Mouse (Mus musculus) small intestine, adult 2 months (tissue): Measurements from ENCODE around the gene Prss38.
"Not testable (repeated sequence)": the region's sequence is repeated elsewhere in the genome, so short reads cannot be mapped to it uniquely, and the experiment has no call there.

Experiments
- CTCF ChIP-seq: fragments of 200-500 bp; IDR thresholded peaks from 2 replicates; pipeline ENCODE4 v1.5.1; 2012; ENCODE audit warnings: low read depth, mild to moderate bottlenecking, control low read depth, inconsistent platforms, low read length, moderate library complexity, mixed read lengths; ENCODE audit not compliant: insufficient replicate concordance, insufficient read length; ENCODE audit errors: extremely low read depth
- POLR2A ChIP-seq: fragments of 200-500 bp; IDR thresholded peaks from 2 replicates; pipeline ENCODE4 v1.6.1; 2012; ENCODE audit warnings: low read depth, mild to moderate bottlenecking, control low read depth, inconsistent platforms, low read length, moderate library complexity

DNA sequence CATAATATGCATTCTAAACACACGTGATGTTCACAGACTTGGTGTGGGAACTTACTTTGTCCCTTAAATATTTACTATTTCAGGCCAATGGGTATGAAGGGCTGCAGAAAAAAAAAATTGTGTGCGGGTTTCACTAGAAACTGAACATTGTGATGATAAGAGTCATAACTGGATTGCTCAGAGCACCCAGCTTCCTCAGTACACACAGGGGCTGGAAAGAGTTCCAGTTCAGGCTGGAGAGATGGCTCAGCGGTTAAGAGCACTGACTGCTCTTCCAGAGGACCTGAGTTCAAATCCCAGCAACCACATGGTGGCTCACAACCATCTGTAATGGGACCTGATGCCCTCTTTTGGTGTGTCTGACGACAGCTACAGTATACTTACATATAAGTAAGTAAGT, 7.5 kb downstream of the Prss38 start:
- TF ChIP-seq CTCF, POLR2A: not testable (repeated sequence)
